In genomic region chr6:54328783-54329182, GRCm38 (mm10) we compare ENCODE assay signal across 22 mouse cellular contexts. TPM values are rescaled to one million over a fixed set of nuclear protein-coding genes. Genes with fewer than 3 reads are reported as not detected.
DNase-seq lines count a peak whose midpoint lies in the region.
"Had no signal": no experiment of that assay in that cellular context is flagged by ENCODE, and none has a peak within 500 bp of the region (broad histone marks: within the 10 kb centered on the region; RNA-seq: fewer than 3 reads in every experiment).

No protein-coding gene starts in this region.

- DNase-seq in heart, embryonic 10.5 days (ENCODE audit: low spot score) = no peak
- no peak for DNase-seq in heart, postnatal 10 days
- DNase-seq in kidney, adult 11 months = peak; percentile 41
- no peak for DNase-seq in kidney, postnatal 14 days
- DNase-seq in ZHBTc4 (ENCODE audit: low read depth, low spot score) = peak; percentile 12
- DNase-seq in kidney, postnatal 25 days = peak; percentile 20 to 67
- no peak for DNase-seq in c-Kit-positive CD71-positive TER-119-positive erythroid progenitor cells, embryonic 14.5 days (ENCODE audit: low spot score)
- DNase-seq: adrenal gland, postnatal 25 days; B cell, adult 2 months; cerebellum, adult 2 months; gastrocnemius, postnatal 25 days; layer of hippocampus, adult 9-11 months; liver, embryonic 13.5 days; retina, postnatal 1 day; thymus, postnatal 4 days had no signal

- intact Hi-C loops in heart, postnatal 10 days (cut with DNase I) = loop anchor here (5.0 kb wide), 1 partner anchor 71 kb away; no protein-coding TSS in a partner anchor

- WGBS in heart, embryonic 10.5 days = 91% methylated on average over 5 of the region's 5 CpGs

- no peak overlapping the region for H3K27ac ChIP-seq in heart, embryonic 10.5 days
- H3K27ac ChIP-seq: embryonic facial prominence, embryonic 12.5 days; hindbrain, embryonic 13.5 days; limb, embryonic 12.5 days; liver, embryonic 13.5 days; lung, embryonic 15.5 days; midbrain, embryonic 15.5 days had no signal

- H3K4me3 ChIP-seq in heart, embryonic 10.5 days = 0 out of 2 replicates have a peak overlapping the region, but pooled peaks have one; percentile 5
- H3K4me3 ChIP-seq: embryonic facial prominence, embryonic 12.5 days; hindbrain, embryonic 13.5 days; liver, embryonic 13.5 days; midbrain, embryonic 15.5 days had no signal

- 0 out of 2 replicates have a peak, but pooled peaks cover 4% of the 10 kb centered on the region for H3K36me3 ChIP-seq in heart, embryonic 10.5 days
- H3K36me3 ChIP-seq: embryonic facial prominence, embryonic 12.5 days; hindbrain, embryonic 13.5 days; limb, embryonic 12.5 days; liver, embryonic 13.5 days; lung, embryonic 15.5 days; midbrain, embryonic 15.5 days had no signal

- H3K9me3 ChIP-seq in heart, embryonic 10.5 days = no peaks in the 10 kb centered on the region
- H3K9me3 ChIP-seq: embryonic facial prominence, embryonic 12.5 days; hindbrain, embryonic 13.5 days; limb, embryonic 12.5 days; liver, embryonic 13.5 days; lung, embryonic 15.5 days; midbrain, embryonic 15.5 days had no signal

- H3K4me1 ChIP-seq in heart, embryonic 10.5 days = peaks cover 11% of the 10 kb centered on the region
- H3K4me1 ChIP-seq: liver, embryonic 13.5 days had no signal

- peaks cover 68% of the 10 kb centered on the region for H3K27me3 ChIP-seq in heart, embryonic 10.5 days (ENCODE audit: insufficient read depth, poor library complexity, severe bottlenecking)

RNA-seq across cellular contexts. Expression of gene Prr15, which starts 3.1 kb away (rescaled TPM):
- polyA plus RNA-seq in heart, embryonic 10.5 days (2016; fragmentation: Nextera tagmentation; extraction: Ambion mirVana) = 1.5 and 6.7 TPM in 2 replicates
- 1 to 10 TPM; 3.6 to 4.5 TPM for total RNA-seq in heart, postnatal 10 days (2021)
- total RNA-seq: common myeloid progenitor, adult 5-6 weeks had no signal
- polyA plus RNA-seq: activated CD4-positive, CD25-positive, alpha-beta regulatory T cell, adult 4 months had no signal

Comparison
In these comparisons a context has a peak if more than half of its experiments do, and no peak if none do; other contexts are left out.
1. DNase-seq: peak in kidney, adult 11 months (single experiment), ZHBTc4 (single experiment) and kidney, postnatal 25 days (2 of 2); none in heart, embryonic 10.5 days (single experiment), heart, postnatal 10 days (0 of 2), kidney, postnatal 14 days (single experiment) and c-Kit-positive CD71-positive TER-119-positive erythroid progenitor cells, embryonic 14.5 days (single experiment).